Mouse (Mus musculus) heart, adult 10 weeks (tissue): ENCODE measurements around the gene Mboat7. TPM values are rescaled to one million over a fixed set of nuclear protein-coding genes. Genes with fewer than 3 reads are reported as not detected.

Source experiments
- polyA plus RNA-seq: library from polyadenylated mRNA; stranded (reverse); fragments of 350-450 nt; fragmentation: Illumina TruSeq; extraction: RNeasy Lipid Tissue Mini Kit (QIAGEN cat#74804); gene quantifications from one replicate; pipeline ENCODE4 v1.2.3, GENCODE M21; 2014; ENCODE audit warnings: low read depth, low replicate concordance

Gene Mboat7
- polyA plus RNA-seq, result 26.1 TPM

GRCm38 (mm10) chr7:3692987-3693808, at the start of gene Mboat7:
Mboat7 (minus strand) TSS chr7:3693523.

GRCm38 (mm10) chr7:3720268-3720667, 26.9 kb upstream of the Mboat7 start, which contains the start of gene Pirb:
Pirb (minus strand) TSS chr7:3720391.

DNA sequence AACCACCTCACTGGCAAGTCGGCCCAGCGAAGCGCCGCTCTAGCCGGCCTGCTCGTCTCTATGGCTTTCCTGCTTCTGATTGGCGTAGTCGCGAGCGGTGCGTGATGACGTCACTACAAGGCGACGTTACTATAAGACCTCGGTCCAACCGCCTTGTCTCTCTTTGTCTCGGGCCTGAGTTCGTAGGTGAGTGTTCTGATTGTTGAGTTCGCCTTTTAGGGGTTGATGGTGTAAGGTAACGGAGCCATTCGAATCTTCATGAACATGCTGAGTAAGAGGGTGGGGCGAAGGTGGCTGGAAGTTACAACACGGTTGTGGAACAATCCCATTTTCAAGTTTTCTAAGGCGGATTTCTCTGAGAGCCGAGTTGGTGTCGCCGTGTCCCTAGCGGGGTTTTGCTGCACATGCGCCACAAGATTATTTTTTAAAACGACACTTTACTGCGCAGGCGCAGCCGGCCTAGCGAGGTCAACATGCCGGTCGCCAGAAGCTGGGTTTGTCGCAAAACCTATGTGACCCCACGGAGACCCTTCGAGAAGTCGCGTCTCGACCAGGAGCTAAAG, 10.6 kb upstream of the Mboat7 start, which contains the start of gene Rps9:
Gene Rps9, plus strand, starts transcription at position 115 of the 563 bp plus-strand sequence.

DNA sequence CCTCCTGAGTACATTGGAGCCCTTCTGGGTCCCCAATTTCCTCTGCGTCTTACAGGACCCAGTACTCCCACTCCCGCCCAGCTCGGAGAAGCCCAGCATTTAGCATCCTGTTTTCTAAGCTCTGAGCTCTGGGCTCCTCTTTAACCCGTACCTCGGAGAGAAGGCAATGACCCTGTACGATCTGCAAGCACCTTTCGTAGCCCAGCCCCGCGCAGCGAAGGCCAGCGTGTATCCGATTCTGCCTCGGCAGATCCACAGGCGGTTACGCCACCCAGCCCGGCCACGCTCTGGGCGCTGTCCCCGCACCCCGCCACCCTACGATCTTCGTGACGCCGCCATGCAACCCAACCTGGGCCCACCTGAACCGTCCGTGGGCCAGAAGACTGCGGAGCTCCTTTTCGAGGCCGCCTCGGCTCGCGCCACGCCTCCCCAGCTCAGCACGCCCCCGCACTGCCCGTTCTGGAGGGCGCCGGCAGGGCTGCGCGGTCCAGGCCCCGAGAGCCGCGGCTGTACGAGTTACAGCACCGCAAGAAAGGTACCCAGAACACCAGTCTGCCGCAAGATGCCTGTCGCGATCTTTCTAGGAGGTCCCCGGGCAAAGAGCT, 839 bp downstream of the Mboat7 start, which contains the start of gene Tsen34:
Gene Tsen34, plus strand, starts transcription at position 482 of the 605 bp plus-strand sequence.

GRCm38 (mm10) chr7:3677342-3677741, 16.0 kb downstream of the Mboat7 start, which contains the start of gene Tmc4:
Tmc4 (minus strand) TSS chr7:3677553.

GRCm38 (mm10) chr7:3665215-3666114, 27.9 kb downstream of the Mboat7 start, which contains the start of gene Leng1:
Leng1 (minus strand) TSS chr7:3665840.

DNA sequence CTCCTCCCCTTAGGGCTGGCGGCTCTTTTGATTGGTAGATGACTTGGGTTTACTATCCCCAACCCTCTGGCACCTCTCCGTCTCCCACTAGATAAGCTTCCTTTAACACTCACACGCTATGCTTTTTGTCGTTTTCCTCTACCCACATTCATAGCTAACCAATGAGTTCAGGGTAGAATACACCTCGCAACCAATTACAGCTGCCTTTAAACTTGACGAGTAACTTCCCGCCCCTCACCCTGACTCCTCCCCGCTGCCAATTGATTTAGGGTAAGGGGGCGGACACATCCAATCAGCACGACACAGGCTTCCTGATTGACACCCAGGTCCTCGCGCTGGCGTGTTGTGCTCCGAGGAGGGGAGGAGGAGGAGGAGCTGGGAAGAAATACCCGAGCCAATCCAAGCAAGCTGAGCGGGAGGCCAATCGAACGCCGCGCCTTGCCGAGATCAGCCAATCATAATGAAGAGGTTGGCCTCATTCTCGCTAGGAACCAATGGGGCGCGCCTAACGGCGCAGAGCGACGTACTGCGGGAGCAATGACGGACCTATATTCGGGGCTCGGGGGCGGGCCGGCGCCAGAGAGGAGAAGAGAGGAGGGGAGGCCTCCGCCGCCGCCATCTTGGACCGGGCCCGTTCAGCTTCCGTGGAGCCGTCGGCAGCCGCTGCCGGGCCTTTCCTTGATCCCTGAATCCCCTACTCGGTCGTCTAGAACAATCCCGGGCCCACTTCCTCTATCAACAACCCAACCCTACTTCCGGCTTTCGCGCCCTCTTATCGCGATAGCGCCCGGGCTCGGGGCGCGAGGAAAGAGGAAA, 48.4 kb downstream of the Mboat7 start, which contains the start of gene Cnot3:
Gene Cnot3, plus strand, starts transcription at position 597 of the 816 bp plus-strand sequence.

GRCm38 (mm10) chr7:3629543-3630477, 63.5 kb downstream of the Mboat7 start, which contains the start of the genes Tfpt and Prpf31:
Tfpt (minus strand) TSS chr7:3629929.
Prpf31 (plus strand) TSS chr7:3629985.

Other genes with a start within 250 kb of the Mboat7 start
- gene Tarm1, start 190.9 kb downstream of the Mboat7 start, polyA plus RNA-seq, result not detected
- gene Oscar, start 77.4 kb downstream of the Mboat7 start, polyA plus RNA-seq, result not detected
- 1,418 TPM for gene Ndufa3, start 76.2 kb downstream of the Mboat7 start, polyA plus RNA-seq
- 21.6 TPM for gene Tfpt, start 63.6 kb downstream of the Mboat7 start, polyA plus RNA-seq
- 32.6 TPM for gene Prpf31, start 63.5 kb downstream of the Mboat7 start, polyA plus RNA-seq
- 30.1 TPM for gene Cnot3, start 48.3 kb downstream of the Mboat7 start, polyA plus RNA-seq
- gene Leng1, start 27.7 kb downstream of the Mboat7 start, polyA plus RNA-seq, result 18.2 TPM
- gene Tmc4, start 16.0 kb downstream of the Mboat7 start, polyA plus RNA-seq, result 2.0 TPM
- 63.7 TPM for gene Tsen34, start 660 bp downstream of the Mboat7 start, polyA plus RNA-seq
- 1,030 TPM for gene Rps9, start 10.5 kb upstream of the Mboat7 start, polyA plus RNA-seq
- 3.3 TPM for gene Pirb, start 26.9 kb upstream of the Mboat7 start, polyA plus RNA-seq
- not detected for gene Gm15448, start 132.2 kb upstream of the Mboat7 start, polyA plus RNA-seq
- 0.16 TPM for gene Pira2, start 151.5 kb upstream of the Mboat7 start, polyA plus RNA-seq
- not detected for gene Gm14548, start 204.6 kb upstream of the Mboat7 start, polyA plus RNA-seq
- 0.16 TPM for gene Lilra6, start 222.0 kb upstream of the Mboat7 start, polyA plus RNA-seq